Mouse (Mus musculus) heart, adult 9 months (tissue): ENCODE data around the gene Sco2.

ENCODE experiments used
- DNase-seq, 2 experiments: peaks; one replicate each; pipeline ENCODE4 v3.0.0; 2022; ENCODE audit warnings: low spot score in 2 of 2

The Sco2 gene

GRCm38 (mm10) chr15:89323656-89324055, 50.0 kb downstream of the Sco2 start:
- DNase-seq = no peak

- no peak for DNase-seq
Observed at GRCm38 (mm10) chr15:89322670-89323522, 50.8 kb downstream of the Sco2 start, which contains the start of gene Adm2. Gene Adm2 (plus strand): TSS chr15:89322720.
